Comparison of ENCODE assay signal across 14 mouse cellular contexts in genomic region chr13:37959239-37959907, GRCm38 (mm10). TPM values are rescaled to one million over a fixed set of nuclear protein-coding genes. Genes with fewer than 3 reads are reported as not detected.
A peak's percentile ranks its signal among the peaks of the same experiment; 100 is the strongest.
DNase-seq lines count a peak whose midpoint lies in the region; ATAC-seq and TF ChIP-seq lines count a peak whose summit lies in the region.
"Had no signal": no experiment of that assay in that cellular context is flagged by ENCODE, and none has a peak within 500 bp of the region (broad histone marks: within the 10 kb centered on the region; RNA-seq: fewer than 3 reads in every experiment).

No protein-coding gene starts in this region.

- no peaks in the 10 kb centered on the region for H3K36me3 ChIP-seq in liver, postnatal 0 days (replicated peaks; ENCODE audit: insufficient read depth, low read length)
- H3K36me3 ChIP-seq in hindbrain, embryonic 10.5 days: no peaks in the 10 kb centered on the region
- H3K36me3 ChIP-seq: hindbrain, embryonic 15.5 days; midbrain, embryonic 15.5 days had no signal

- TF ChIP-seq CTCF in liver, postnatal 0 days (IDR thresholded peaks at IDR 0.05; ENCODE audit: low read depth): no peak

- peak overlapping the region; percentile 85 for H3K27ac ChIP-seq in liver, postnatal 0 days (ENCODE audit: low read depth)
- H3K27ac ChIP-seq in hindbrain, embryonic 10.5 days: no peak overlapping the region
- H3K27ac ChIP-seq: hindbrain, embryonic 15.5 days; midbrain, embryonic 15.5 days had no signal

- DNase-seq in heart, adult 18-20 months: peak; percentile 63 to 78
- no peak for DNase-seq in heart, postnatal 4 days
- peak; percentile 45 for DNase-seq in A20 (ENCODE audit: low read depth, low spot score)
- DNase-seq in liver, postnatal 0 days: no peak
- DNase-seq in left cerebral cortex, adult 9 months (ENCODE audit: low spot score in 2 of 2): no peak
- DNase-seq in urinary bladder, adult 2 months (ENCODE audit: low spot score): no peak
- no peak for DNase-seq in hindbrain, embryonic 10.5 days (ENCODE audit: low spot score)
- DNase-seq: cerebellum, adult 11 months; layer of hippocampus, postnatal 36 days had no signal

- no peak overlapping the region for H3K4me2 ChIP-seq in liver, postnatal 0 days (ENCODE audit: low read depth, low read length)
- H3K4me2 ChIP-seq: hindbrain, embryonic 15.5 days; midbrain, embryonic 15.5 days had no signal

- H3K4me1 ChIP-seq in liver, postnatal 0 days (ENCODE audit: insufficient read depth): peaks cover 24% of the 10 kb centered on the region
- H3K4me1 ChIP-seq in hindbrain, embryonic 10.5 days (replicated peaks): peaks cover 10% of the 10 kb centered on the region
- H3K4me1 ChIP-seq: hindbrain, embryonic 15.5 days had no signal

- ATAC-seq in common myeloid progenitor, adult 5-6 weeks (replicated peaks; ENCODE audit: low read depth, poor library complexity, severe bottlenecking): peak; percentile 43
- ATAC-seq in liver, postnatal 0 days: no peak
- ATAC-seq: activated CD4-positive, CD25-positive, alpha-beta regulatory T cell, adult 4 months; CD4-positive, CD25-positive, alpha-beta regulatory T cell, adult 4 months; midbrain, embryonic 15.5 days had no signal

- no peaks in the 10 kb centered on the region for H3K27me3 ChIP-seq in liver, postnatal 0 days (ENCODE audit: insufficient read depth, low read length)
- peaks cover 7% of the 10 kb centered on the region for H3K27me3 ChIP-seq in hindbrain, embryonic 10.5 days (ENCODE audit: insufficient read depth, poor library complexity, severe bottlenecking)
- H3K27me3 ChIP-seq: hindbrain, embryonic 15.5 days; midbrain, embryonic 15.5 days had no signal

- H3K9ac ChIP-seq in liver, postnatal 0 days (replicated peaks): no peak overlapping the region
- H3K9ac ChIP-seq: hindbrain, embryonic 15.5 days; midbrain, embryonic 15.5 days had no signal

- H3K4me3 ChIP-seq in liver, postnatal 0 days (ENCODE audit: low read depth, low read length): no peak overlapping the region
- H3K4me3 ChIP-seq in hindbrain, embryonic 10.5 days: no peak overlapping the region
- H3K4me3 ChIP-seq: hindbrain, embryonic 15.5 days; midbrain, embryonic 15.5 days had no signal

- no peak for TF ChIP-seq EP300 in liver, postnatal 0 days (IDR thresholded peaks at IDR 0.05; ENCODE audit: low read depth)

- no peaks in the 10 kb centered on the region for H3K9me3 ChIP-seq in liver, postnatal 0 days (ENCODE audit: low read length)
- no peaks in the 10 kb centered on the region for H3K9me3 ChIP-seq in hindbrain, embryonic 10.5 days
- H3K9me3 ChIP-seq: hindbrain, embryonic 15.5 days; midbrain, embryonic 15.5 days had no signal

- WGBS in liver, postnatal 0 days (ENCODE audit: insufficient replicate concordance): 68% methylated on average over 15 of the region's 15 CpGs
- WGBS in hindbrain, embryonic 10.5 days: 83% methylated on average over 15 of the region's 15 CpGs

RNA-seq across cellular contexts. Expression of gene Ssr1, which starts 34.6 kb away (rescaled TPM):
- total RNA-seq in heart, adult 18-20 months (2021): 10 to 100 TPM; 41.4 to 43.0 TPM
- 10 to 100 TPM; 93.1 to 98.7 TPM for total RNA-seq in heart, postnatal 4 days (2021)
- 123 and 138 TPM in 2 replicates for total RNA-seq in common myeloid progenitor, adult 5-6 weeks (2017)
- polyA plus RNA-seq in liver, postnatal 0 days (2015; fragmentation: Nextera tagmentation; extraction: Ambion mirVana): 48.9 and 55.1 TPM in 2 replicates
- 24.4 and 27.2 TPM in 2 replicates for polyA plus RNA-seq in urinary bladder, adult 2 months (2012; rRNA removed)
- 83.6 and 103 TPM in 2 replicates for polyA plus RNA-seq in hindbrain, embryonic 10.5 days (2016; fragmentation: Nextera tagmentation; extraction: Ambion mirVana)

Comparison
In these comparisons a context has a peak if more than half of its experiments do, and no peak if none do; other contexts are left out.
1. DNase-seq: peak in heart, adult 18-20 months (2 of 2) and A20 (single experiment); none in heart, postnatal 4 days (single experiment), liver, postnatal 0 days (single experiment), left cerebral cortex, adult 9 months (0 of 2), urinary bladder, adult 2 months (single experiment) and hindbrain, embryonic 10.5 days (single experiment).